ENCODE assay signal across 8 mouse cellular contexts in the genomic region with DNA sequence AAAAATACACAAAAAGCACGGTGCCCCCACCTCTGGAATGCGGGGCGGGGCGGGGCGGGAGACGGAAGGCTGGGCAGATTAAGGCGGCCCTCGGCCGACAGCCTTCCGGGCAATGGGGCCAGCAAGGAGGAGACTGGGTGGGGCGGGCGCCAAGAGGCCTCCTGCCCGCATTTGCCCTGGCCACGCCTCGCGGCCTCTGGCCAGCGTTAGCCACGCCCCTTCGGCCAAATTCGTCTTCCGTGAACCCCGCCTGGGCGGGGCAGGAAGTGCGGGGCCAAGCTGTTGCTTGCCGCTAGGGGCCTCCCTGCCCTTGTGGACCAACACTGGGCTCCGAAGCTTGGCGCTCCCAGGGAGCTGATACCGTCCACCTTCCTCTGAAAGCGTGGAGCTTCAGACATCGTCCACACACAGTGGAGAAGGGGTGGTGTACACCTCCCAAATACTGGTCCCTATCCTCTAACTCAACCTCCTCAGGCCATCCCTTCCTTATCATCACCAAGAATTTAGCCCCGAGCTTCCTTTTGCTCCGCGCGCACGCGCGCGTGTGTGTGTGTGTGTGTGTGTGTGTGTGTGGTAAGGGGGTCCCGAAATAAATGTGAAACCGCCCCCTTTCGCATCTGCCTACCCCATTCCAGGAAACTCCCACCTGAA. TPM values are rescaled to one million over a fixed set of nuclear protein-coding genes. Genes with fewer than 3 reads are reported as not detected.
DNase-seq lines count a peak whose midpoint lies in the region; ATAC-seq and TF ChIP-seq lines count a peak whose summit lies in the region.

No protein-coding gene starts in this region.

- peak overlapping the region; percentile 70 for H3K9ac ChIP-seq in heart, embryonic 12.5 days
- peak overlapping the region; percentile 13; the same call in 1 of the 2 replicates for H3K9ac ChIP-seq in kidney, postnatal 0 days (ENCODE audit: low read depth, low read length)
- H3K9ac ChIP-seq in liver, embryonic 11.5 days (ENCODE audit: low read depth, low read length), result peak overlapping the region; percentile 61
- H3K9ac ChIP-seq in stomach, embryonic 14.5 days (replicated peaks; ENCODE audit: low read depth, low read length), result peak overlapping the region; percentile 45; the same call in 1 of the 2 replicates

- peak; percentile 83 to 84 for DNase-seq in B cell, adult 2 months
- peak; percentile 97 for DNase-seq in brain, adult 2 months (ENCODE audit: low read depth, low spot score)
- DNase-seq in kidney, postnatal 0 days (ENCODE audit: low spot score), result peak; percentile 99
- peak; percentile 98 for DNase-seq in liver, embryonic 11.5 days (ENCODE audit: low spot score)
- DNase-seq in naive thymus-derived CD4-positive, alpha-beta T cell, adult 2 months (ENCODE audit: low read depth), result peak; percentile 86

- H3K36me3 ChIP-seq in erythroblast, embryonic 14.5 days (ENCODE audit: control insufficient read depth), result peaks cover 36% of the 10 kb centered on the region
- peaks cover 26% of the 10 kb centered on the region for H3K36me3 ChIP-seq in heart, embryonic 12.5 days
- peaks cover 15% of the 10 kb centered on the region for H3K36me3 ChIP-seq in kidney, postnatal 0 days (ENCODE audit: insufficient read depth, low read length)
- H3K36me3 ChIP-seq in liver, embryonic 11.5 days (ENCODE audit: control insufficient read depth, insufficient read depth, low read length), result peaks cover 14% of the 10 kb centered on the region; the same call in 1 of the 2 replicates
- H3K36me3 ChIP-seq in stomach, embryonic 14.5 days (ENCODE audit: control insufficient read depth, insufficient read depth, low read length), result peaks cover 21% of the 10 kb centered on the region

- peaks cover 2% of the 10 kb centered on the region; the same call in 1 of the 2 replicates for H3K9me3 ChIP-seq in erythroblast, embryonic 14.5 days (ENCODE audit: control insufficient read depth, low read length)
- H3K9me3 ChIP-seq in heart, embryonic 12.5 days (replicated peaks), result no peaks in the 10 kb centered on the region
- H3K9me3 ChIP-seq in kidney, postnatal 0 days (replicated peaks; ENCODE audit: low read length), result no peaks in the 10 kb centered on the region
- H3K9me3 ChIP-seq in liver, embryonic 11.5 days (ENCODE audit: control insufficient read depth, low read length), result no peaks in the 10 kb centered on the region
- H3K9me3 ChIP-seq in stomach, embryonic 14.5 days (ENCODE audit: control insufficient read depth, low read depth, low read length), result no peaks in the 10 kb centered on the region

- peak overlapping the region; percentile 68 for H3K4me3 ChIP-seq in erythroblast, embryonic 14.5 days (replicated peaks)
- peak overlapping the region; percentile 43 for H3K4me3 ChIP-seq in heart, embryonic 12.5 days
- peak overlapping the region; percentile 29 for H3K4me3 ChIP-seq in kidney, postnatal 0 days (replicated peaks; ENCODE audit: low read depth, low read length)
- peak overlapping the region; percentile 53 for H3K4me3 ChIP-seq in liver, embryonic 11.5 days (ENCODE audit: low read depth, low read length)
- H3K4me3 ChIP-seq in stomach, embryonic 14.5 days (ENCODE audit: low read depth, low read length), result peak overlapping the region; percentile 35

- TF ChIP-seq CTCF in kidney, postnatal 0 days (IDR thresholded peaks at IDR 0.05; ENCODE audit: low read depth), result peak; percentile 87

- H3K27me3 ChIP-seq in erythroblast, embryonic 14.5 days (ENCODE audit: control insufficient read depth), result no peaks in the 10 kb centered on the region
- H3K27me3 ChIP-seq in heart, embryonic 12.5 days (replicated peaks), result no peaks in the 10 kb centered on the region
- no peaks in the 10 kb centered on the region for H3K27me3 ChIP-seq in kidney, postnatal 0 days (ENCODE audit: insufficient read depth, low read length)
- H3K27me3 ChIP-seq in liver, embryonic 11.5 days (replicated peaks; ENCODE audit: control insufficient read depth, insufficient read depth, low read length), result no peaks in the 10 kb centered on the region
- H3K27me3 ChIP-seq in stomach, embryonic 14.5 days (ENCODE audit: control insufficient read depth, insufficient read depth, low read length), result no peaks in the 10 kb centered on the region

- WGBS in heart, embryonic 12.5 days, result under 1% methylated on average over 41 of the region's 41 CpGs
- under 1% methylated on average over 39 of the region's 41 CpGs for WGBS in kidney, postnatal 0 days
- WGBS in liver, embryonic 11.5 days, result under 1% methylated on average over 41 of the region's 41 CpGs
- WGBS in stomach, embryonic 14.5 days, result under 1% methylated on average over 41 of the region's 41 CpGs

- H3K4me1 ChIP-seq in erythroblast, embryonic 14.5 days (ENCODE audit: control insufficient read depth), result peaks cover 82% of the 10 kb centered on the region
- peaks cover 31% of the 10 kb centered on the region for H3K4me1 ChIP-seq in heart, embryonic 12.5 days (replicated peaks)
- peaks cover 11% of the 10 kb centered on the region; the same call in 1 of the 2 replicates for H3K4me1 ChIP-seq in kidney, postnatal 0 days (replicated peaks; ENCODE audit: insufficient read depth, low read length)
- H3K4me1 ChIP-seq in liver, embryonic 11.5 days (replicated peaks; ENCODE audit: control insufficient read depth, insufficient read depth, low read length), result peaks cover 26% of the 10 kb centered on the region
- peaks cover 13% of the 10 kb centered on the region; the same call in 1 of the 2 replicates for H3K4me1 ChIP-seq in stomach, embryonic 14.5 days (ENCODE audit: control insufficient read depth, insufficient read depth, low read length)

- ATAC-seq in heart, embryonic 12.5 days (ENCODE audit: insufficient number of reproducible peaks, low FRiP score), result peak; percentile 93
- ATAC-seq in kidney, postnatal 0 days (replicated peaks; ENCODE audit: low FRiP score, low read depth), result peak; percentile 91
- peak; percentile 89 for ATAC-seq in liver, embryonic 11.5 days (replicated peaks; ENCODE audit: low FRiP score)
- ATAC-seq in stomach, embryonic 14.5 days (ENCODE audit: insufficient number of reproducible peaks, insufficient read depth, low FRiP score, low read depth), result peak; percentile 92

- H3K4me2 ChIP-seq in heart, embryonic 12.5 days, result peak overlapping the region; percentile 80
- H3K4me2 ChIP-seq in kidney, postnatal 0 days (ENCODE audit: low read length), result peak overlapping the region; percentile 54
- H3K4me2 ChIP-seq in liver, embryonic 11.5 days, result peak overlapping the region; percentile 86
- H3K4me2 ChIP-seq in stomach, embryonic 14.5 days (replicated peaks; ENCODE audit: low read depth, low read length), result peak overlapping the region; percentile 75

- peak overlapping the region; percentile 88 for H3K27ac ChIP-seq in heart, embryonic 12.5 days (ENCODE audit: poor library complexity, severe bottlenecking)
- peak overlapping the region; percentile 89 for H3K27ac ChIP-seq in kidney, postnatal 0 days
- H3K27ac ChIP-seq in liver, embryonic 11.5 days (ENCODE audit: low read depth, low read length), result peak overlapping the region; percentile 92
- peak overlapping the region; percentile 89 for H3K27ac ChIP-seq in stomach, embryonic 14.5 days (ENCODE audit: low read length)

RNA-seq across cellular contexts. Expression of gene Ctdsp1, which starts 6.1 kb away (rescaled TPM):
- 33.4 and 34.3 TPM in 2 replicates for polyA plus RNA-seq in erythroblast, embryonic 14.5 days (2012)
- 54.5 and 55.9 TPM in 2 replicates for polyA plus RNA-seq in heart, embryonic 12.5 days (2016; fragmentation: Nextera tagmentation; extraction: Ambion mirVana)
- 73.3 and 75.8 TPM in 2 replicates for polyA plus RNA-seq in kidney, postnatal 0 days (2015; fragmentation: Nextera tagmentation; extraction: Ambion mirVana)
- polyA plus RNA-seq in liver, embryonic 11.5 days (2014; fragmentation: Nextera tagmentation; extraction: Ambion mirVana), result 65.2 and 71.1 TPM in 2 replicates
- polyA plus RNA-seq in stomach, embryonic 14.5 days (2014; fragmentation: Nextera tagmentation; extraction: Ambion mirVana), result 88.0 and 90.7 TPM in 2 replicates

RNA-seq across cellular contexts. Expression of gene Vil1, which starts 11.8 kb away (rescaled TPM):
- not detected in 2 replicates for polyA plus RNA-seq in erythroblast, embryonic 14.5 days (2012)
- polyA plus RNA-seq in heart, embryonic 12.5 days (2016; fragmentation: Nextera tagmentation; extraction: Ambion mirVana), result 0.27 and 0.28 TPM in 2 replicates
- 17.0 and 18.0 TPM in 2 replicates for polyA plus RNA-seq in kidney, postnatal 0 days (2015; fragmentation: Nextera tagmentation; extraction: Ambion mirVana)
- polyA plus RNA-seq in liver, embryonic 11.5 days (2014; fragmentation: Nextera tagmentation; extraction: Ambion mirVana), result 0.88 and 0.94 TPM in 2 replicates
- 5.9 and 7.7 TPM in 2 replicates for polyA plus RNA-seq in stomach, embryonic 14.5 days (2014; fragmentation: Nextera tagmentation; extraction: Ambion mirVana)

RNA-seq across cellular contexts. Expression of gene Slc11a1, which starts 22.4 kb away (rescaled TPM):
- 0.93 and 1.4 TPM in 2 replicates for polyA plus RNA-seq in erythroblast, embryonic 14.5 days (2012)
- polyA plus RNA-seq in heart, embryonic 12.5 days (2016; fragmentation: Nextera tagmentation; extraction: Ambion mirVana), result 1.3 and 1.5 TPM in 2 replicates
- polyA plus RNA-seq in kidney, postnatal 0 days (2015; fragmentation: Nextera tagmentation; extraction: Ambion mirVana), result 2.6 and 3.6 TPM in 2 replicates
- 10.0 and 10.4 TPM in 2 replicates for polyA plus RNA-seq in liver, embryonic 11.5 days (2014; fragmentation: Nextera tagmentation; extraction: Ambion mirVana)
- 5.3 and 6.1 TPM in 2 replicates for polyA plus RNA-seq in stomach, embryonic 14.5 days (2014; fragmentation: Nextera tagmentation; extraction: Ambion mirVana)

RNA-seq across cellular contexts. Expression of gene Catip, which starts 35.5 kb away (rescaled TPM):
- not detected in 2 replicates for polyA plus RNA-seq in erythroblast, embryonic 14.5 days (2012)
- 0.46 TPM in 2 replicates for polyA plus RNA-seq in heart, embryonic 12.5 days (2016; fragmentation: Nextera tagmentation; extraction: Ambion mirVana)
- 0.59 and 0.75 TPM in 2 replicates for polyA plus RNA-seq in kidney, postnatal 0 days (2015; fragmentation: Nextera tagmentation; extraction: Ambion mirVana)
- 0.21 TPM in 1 of 2 replicates, not detected in the other for polyA plus RNA-seq in liver, embryonic 11.5 days (2014; fragmentation: Nextera tagmentation; extraction: Ambion mirVana)
- polyA plus RNA-seq in stomach, embryonic 14.5 days (2014; fragmentation: Nextera tagmentation; extraction: Ambion mirVana), result 0.69 and 0.81 TPM in 2 replicates

Comparison
In these comparisons a context has a peak if more than half of its experiments do, and no peak if none do; other contexts are left out.
1. Peak in every context shown above with its lines: DNase-seq, ATAC-seq, H3K4me3 ChIP-seq and H3K27ac ChIP-seq.
2. H3K9ac ChIP-seq: peak in every context shown above with its lines; median percentile 70 in heart, embryonic 12.5 days; 61 in liver, embryonic 11.5 days; 45 in stomach, embryonic 14.5 days; 13 in kidney, postnatal 0 days.